In genomic region chr9:87144532-87144931, GRCm38 (mm10) we compare ENCODE assay signal across 8 mouse cellular contexts. TPM values are rescaled to one million over a fixed set of nuclear protein-coding genes. Genes with fewer than 3 reads are reported as not detected.
A peak's percentile ranks its signal among the peaks of the same experiment; 100 is the strongest.
DNase-seq lines count a peak whose midpoint lies in the region; ATAC-seq lines count a peak whose summit lies in the region.

No protein-coding gene starts in this region.

- peak overlapping the region; percentile 38; the same call in 1 of the 2 replicates for H3K9ac ChIP-seq in forebrain, embryonic 15.5 days (replicated peaks)
- H3K9ac ChIP-seq in limb, embryonic 11.5 days (ENCODE audit: low read length): no peak overlapping the region
- no peak overlapping the region for H3K9ac ChIP-seq in stomach, embryonic 14.5 days (replicated peaks; ENCODE audit: low read depth, low read length)

- peak overlapping the region; percentile 71 for H3K4me2 ChIP-seq in forebrain, embryonic 15.5 days (replicated peaks)
- H3K4me2 ChIP-seq in limb, embryonic 11.5 days (ENCODE audit: low read depth, severe bottlenecking): peak overlapping the region; percentile 48
- H3K4me2 ChIP-seq in stomach, embryonic 14.5 days (replicated peaks; ENCODE audit: low read depth, low read length): peak overlapping the region; percentile 39

- peak overlapping the region; percentile 86 for H3K4me3 ChIP-seq in megakaryocyte, embryonic 14.5 days (replicated peaks)
- H3K4me3 ChIP-seq in forebrain, embryonic 15.5 days: peak overlapping the region; percentile 39
- peak overlapping the region; percentile 27 for H3K4me3 ChIP-seq in limb, embryonic 11.5 days (ENCODE audit: low read depth, low read length)
- peak overlapping the region; percentile 21 for H3K4me3 ChIP-seq in stomach, embryonic 14.5 days (ENCODE audit: low read depth, low read length)

- H3K27ac ChIP-seq in forebrain, embryonic 15.5 days (replicated peaks): no peak overlapping the region
- no peak overlapping the region for H3K27ac ChIP-seq in limb, embryonic 11.5 days (replicated peaks; ENCODE audit: low read depth, low read length)
- H3K27ac ChIP-seq in stomach, embryonic 14.5 days (ENCODE audit: low read length): no peak overlapping the region

- H3K9me3 ChIP-seq in megakaryocyte, embryonic 14.5 days: no peaks in the 10 kb centered on the region
- H3K9me3 ChIP-seq in forebrain, embryonic 15.5 days: no peaks in the 10 kb centered on the region
- H3K9me3 ChIP-seq in limb, embryonic 11.5 days (ENCODE audit: control insufficient read depth, low read length): no peaks in the 10 kb centered on the region; the same call in 1 of the 2 replicates
- no peaks in the 10 kb centered on the region for H3K9me3 ChIP-seq in stomach, embryonic 14.5 days (ENCODE audit: control insufficient read depth, low read depth, low read length)

- H3K4me1 ChIP-seq in megakaryocyte, embryonic 14.5 days: peaks cover 21% of the 10 kb centered on the region
- H3K4me1 ChIP-seq in forebrain, embryonic 15.5 days: peaks cover 12% of the 10 kb centered on the region
- H3K4me1 ChIP-seq in limb, embryonic 11.5 days (ENCODE audit: control insufficient read depth, insufficient read depth, low read length): peaks cover 4% of the 10 kb centered on the region
- peaks cover 10% of the 10 kb centered on the region; the same call in 1 of the 2 replicates for H3K4me1 ChIP-seq in stomach, embryonic 14.5 days (ENCODE audit: control insufficient read depth, insufficient read depth, low read length)

- WGBS in forebrain, embryonic 15.5 days: under 1% methylated on average over 19 of the region's 19 CpGs
- 3% methylated on average over 19 of the region's 19 CpGs for WGBS in limb, embryonic 11.5 days
- 2% methylated on average over 19 of the region's 19 CpGs for WGBS in stomach, embryonic 14.5 days

- peak; percentile 14 for DNase-seq in adrenal gland, postnatal 14 days
- DNase-seq in adrenal gland, postnatal 4 days (ENCODE audit: low spot score in 2 of 2): no peak
- peak; percentile 42 for DNase-seq in limb, embryonic 11.5 days (ENCODE audit: low spot score)
- no peak for DNase-seq in frontal cortex, postnatal 36 days (ENCODE audit: low spot score in 2 of 2)

- ATAC-seq in megakaryocyte, adult 5-6 weeks (ENCODE audit: poor library complexity, severe bottlenecking): no peak
- peak; percentile 61 for ATAC-seq in forebrain, embryonic 15.5 days (replicated peaks)
- ATAC-seq in limb, embryonic 11.5 days (ENCODE audit: insufficient number of reproducible peaks, low FRiP score, low TSS enrichment, low read depth): peak; percentile 58
- no peak for ATAC-seq in stomach, embryonic 14.5 days (ENCODE audit: insufficient number of reproducible peaks, insufficient read depth, low FRiP score, low read depth)

- no peaks in the 10 kb centered on the region for H3K36me3 ChIP-seq in megakaryocyte, embryonic 14.5 days (replicated peaks; ENCODE audit: low read length)
- no peaks in the 10 kb centered on the region for H3K36me3 ChIP-seq in forebrain, embryonic 15.5 days
- no peaks in the 10 kb centered on the region for H3K36me3 ChIP-seq in limb, embryonic 11.5 days (ENCODE audit: control insufficient read depth, insufficient read depth, low read length)
- H3K36me3 ChIP-seq in stomach, embryonic 14.5 days (ENCODE audit: control insufficient read depth, insufficient read depth, low read length): no peaks in the 10 kb centered on the region

- peaks cover 45% of the 10 kb centered on the region for H3K27me3 ChIP-seq in megakaryocyte, embryonic 14.5 days (replicated peaks)
- peaks cover 27% of the 10 kb centered on the region for H3K27me3 ChIP-seq in forebrain, embryonic 15.5 days
- H3K27me3 ChIP-seq in limb, embryonic 11.5 days (ENCODE audit: control insufficient read depth, insufficient read depth, low read length): peaks cover 24% of the 10 kb centered on the region
- peaks cover 15% of the 10 kb centered on the region for H3K27me3 ChIP-seq in stomach, embryonic 14.5 days (ENCODE audit: control insufficient read depth, insufficient read depth, low read length)

RNA-seq across cellular contexts. Expression of gene Mrap2, which starts 0.4 kb away (rescaled TPM):
- total RNA-seq in adrenal gland, postnatal 14 days (2021): 2.1 and 2.5 TPM in 2 replicates
- total RNA-seq in adrenal gland, postnatal 4 days (2021): 1 to 10 TPM; 2.1 to 2.9 TPM
- polyA plus RNA-seq in megakaryocyte, embryonic 14.5 days (2012; ENCODE audit: insufficient read depth, low replicate concordance): not detected in 2 replicates
- not detected in 2 replicates for total RNA-seq in megakaryocyte, adult 5-6 weeks (2015)
- total RNA-seq in megakaryocyte, adult 5-6 weeks (2017): not detected in 2 replicates
- polyA plus RNA-seq in forebrain, embryonic 15.5 days (2015; fragmentation: Nextera tagmentation; extraction: Ambion mirVana): 0.72 and 1.1 TPM in 2 replicates
- 0.15 TPM in 1 of 2 replicates, not detected in the other for polyA plus RNA-seq in limb, embryonic 11.5 days (2014; fragmentation: Nextera tagmentation; extraction: Ambion mirVana)
- polyA plus RNA-seq in stomach, embryonic 14.5 days (2014; fragmentation: Nextera tagmentation; extraction: Ambion mirVana): 0.31 TPM in 1 of 2 replicates, not detected in the other

Comparison
In these comparisons a context has a peak if more than half of its experiments do, and no peak if none do; other contexts are left out.
1. DNase-seq: peak in adrenal gland, postnatal 14 days (single experiment) and limb, embryonic 11.5 days (single experiment); none in adrenal gland, postnatal 4 days (0 of 2) and frontal cortex, postnatal 36 days (0 of 2).
2. H3K4me3 ChIP-seq: peak in every context shown above with its lines; median percentile 86 in megakaryocyte, embryonic 14.5 days; 39 in forebrain, embryonic 15.5 days; 27 in limb, embryonic 11.5 days; 21 in stomach, embryonic 14.5 days.
3. ATAC-seq: peak in forebrain, embryonic 15.5 days (single experiment) and limb, embryonic 11.5 days (single experiment); none in megakaryocyte, adult 5-6 weeks (single experiment) and stomach, embryonic 14.5 days (single experiment).
4. Peak in every context shown above with its lines, with median percentiles within 50 percentile points of each other: H3K4me2 ChIP-seq.